Mouse (Mus musculus) ES-Bruce4 (cell line): ENCODE results near the gene Syt2. TPM values are rescaled to one million over a fixed set of nuclear protein-coding genes. Genes with fewer than 3 reads are reported as not detected.

Source experiments
- H3K27ac ChIP-seq: 2 replicates; pipeline ENCODE4 v1.5.1; 2012; ENCODE audit warnings: low read length, inconsistent platforms; ENCODE audit not compliant: insufficient read depth
- H3K27me3 ChIP-seq: 2 replicates; pipeline ENCODE4 v1.6.1; 2012; ENCODE audit warnings: mild to moderate bottlenecking, low read length, inconsistent platforms; ENCODE audit not compliant: control insufficient read depth, poor library complexity, insufficient read depth, severe bottlenecking
- H3K36me3 ChIP-seq: 2 replicates; pipeline ENCODE4 v1.6.1; 2012; ENCODE audit warnings: inconsistent platforms, mild to moderate bottlenecking, low read length, moderate library complexity; ENCODE audit not compliant: control insufficient read depth, poor library complexity, insufficient read depth, severe bottlenecking
- H3K4me1 ChIP-seq: one replicate; pipeline ENCODE4 v1.8.1; 2011; ENCODE audit warnings: low read length; ENCODE audit not compliant: control insufficient read depth, insufficient read depth
- H3K4me3 ChIP-seq: 2 replicates; pipeline ENCODE4 v1.5.1; 2011; ENCODE audit warnings: low read depth, mild to moderate bottlenecking, low read length
- H3K9ac ChIP-seq: 2 replicates; pipeline ENCODE4 v1.6.1; 2012; ENCODE audit warnings: low read depth, mild to moderate bottlenecking, inconsistent platforms; ENCODE audit not compliant: poor library complexity, severe bottlenecking
- H3K9me3 ChIP-seq: replicated peaks from 2 replicates; pipeline ENCODE4 v1.6.1; 2012; ENCODE audit warnings: mild to moderate bottlenecking, low read length, inconsistent platforms; ENCODE audit not compliant: control insufficient read depth, poor library complexity, insufficient read depth, severe bottlenecking
- CTCF ChIP-seq: IDR thresholded peaks from one replicate; pipeline ENCODE4 v1.8.1; 2011; ENCODE audit warnings: low read depth, low read length
- EP300 ChIP-seq: IDR thresholded peaks from 2 replicates; pipeline ENCODE4 v1.6.1; 2011; ENCODE audit warnings: low read depth, low read length; ENCODE audit not compliant: insufficient read depth
- POLR2A ChIP-seq: IDR thresholded peaks from one replicate; pipeline ENCODE4 v1.8.1; 2011; ENCODE audit warnings: low read length; ENCODE audit not compliant: insufficient read depth
- polyA plus RNA-seq: library from polyadenylated mRNA; stranded (reverse); fragments of >200 nt; gene quantifications from 2 replicates; pipeline ENCODE4 v1.2.4, GENCODE M21; 2011; ENCODE audit warnings: low read depth; ENCODE audit not compliant: missing spikeins, insufficient read depth, insufficient read length

The Syt2 gene
- polyA plus RNA-seq, 1 experiment: 0.12 TPM

- H3K9me3 ChIP-seq: no peaks in the 10 kb centered on the region
- no peaks in the 10 kb centered on the region for H3K27me3 ChIP-seq
- no peaks in the 10 kb centered on the region for H3K4me1 ChIP-seq
- no peak overlapping the region for H3K9ac ChIP-seq
- H3K27ac ChIP-seq: no peak overlapping the region
- H3K36me3 ChIP-seq: no peaks in the 10 kb centered on the region
- TF ChIP-seq POLR2A (no peak), EP300 (no peak), CTCF (no peak)
- no peak overlapping the region for H3K4me3 ChIP-seq
These were observed 157.0 kb downstream of the Syt2 start for GRCm38 (mm10) chr1:134803286-134804117.

DNA sequence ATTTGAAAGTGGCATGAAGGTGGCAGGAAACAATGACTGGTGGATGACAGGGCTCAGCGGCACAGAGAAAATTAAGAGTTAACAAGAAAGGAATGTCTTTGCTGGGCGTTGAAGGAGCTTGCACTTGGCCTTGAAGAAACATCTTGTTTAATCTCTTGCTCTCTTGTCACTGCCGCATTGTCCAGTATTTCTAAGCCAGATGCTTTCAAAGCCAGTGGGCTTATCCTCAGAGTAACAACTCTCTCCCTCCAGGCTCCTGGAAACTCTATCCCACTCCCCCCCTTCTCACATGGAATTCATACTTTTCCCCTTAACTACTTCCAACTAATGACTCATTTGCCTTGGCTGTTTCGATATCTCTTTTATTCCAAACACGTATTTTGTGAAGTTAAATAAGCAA is 157.9 kb downstream of the Syt2 start:
- Histone ChIP-seq H3K27ac (no peak overlapping the region), H3K9ac (no peak overlapping the region), H3K36me3 (no peaks in the 10 kb centered on the region), H3K9me3 (no peaks in the 10 kb centered on the region), H3K4me3 (no peak overlapping the region), H3K27me3 (no peaks in the 10 kb centered on the region), H3K4me1 (no peaks in the 10 kb centered on the region)
- TF ChIP-seq EP300: no peak
- TF ChIP-seq CTCF: no peak
- no peak for TF ChIP-seq POLR2A

GRCm38 (mm10) chr1:134805471-134805870 is 159.0 kb downstream of the Syt2 start:
- Histone ChIP-seq H3K36me3 (no peaks in the 10 kb centered on the region), H3K4me1 (no peaks in the 10 kb centered on the region), H3K9ac (no peak overlapping the region), H3K9me3 (no peaks in the 10 kb centered on the region), H3K27me3 (no peaks in the 10 kb centered on the region), H3K27ac (no peak overlapping the region), H3K4me3 (no peak overlapping the region)
- TF ChIP-seq POLR2A: no peak
- no peak for TF ChIP-seq EP300
- no peak for TF ChIP-seq CTCF

Other genes starting within 250 kb of the Syt2 start
- gene Cyb5r1, start 241.1 kb upstream of the Syt2 start, polyA plus RNA-seq: 70.8 and 81.3 TPM in 2 replicates
- gene Adipor1, start 231.3 kb upstream of the Syt2 start, polyA plus RNA-seq: 118 and 119 TPM in 2 replicates
- gene Klhl12, start 191.1 kb upstream of the Syt2 start, polyA plus RNA-seq: 42.9 and 46.5 TPM in 2 replicates
- 21.8 and 22.7 TPM in 2 replicates for gene Rabif, start 152.0 kb upstream of the Syt2 start, polyA plus RNA-seq
- 1.3 and 1.6 TPM in 2 replicates for gene Mgat4e, start 97.0 kb upstream of the Syt2 start, polyA plus RNA-seq
- gene Kdm5b, start 86.5 kb upstream of the Syt2 start, polyA plus RNA-seq: 161 and 181 TPM in 2 replicates